Mouse (Mus musculus): ENCODE measurements around the gene Id1.

- TF ChIP-seq POLR2A (IDR thresholded peaks at IDR 0.05; ENCODE audit: low read depth, low read length) (no peak), CTCF (IDR thresholded peaks at IDR 0.05; ENCODE audit: borderline replicate concordance, insufficient read depth, low read length) (no peak)
These were observed 44.4 kb downstream of the Id1 start for GRCm38 (mm10) chr2:152780466-152780865.

Measured in embryonic fibroblast, embryonic 13.5 days (primary cell).